Mouse (Mus musculus) frontal cortex, adult (tissue): ENCODE measurements at regions not wholly inside any gene's neighbourhood (a gene's known extent, or its start where the extent isn't known, plus 50 kb on each side); places are given as distances from the start of the nearest gene placed in this dataset.
A peak's percentile ranks its signal among the peaks of the same experiment; 100 is the strongest.
"Not testable (repeated sequence)": the region's sequence is repeated elsewhere in the genome, so short reads cannot be mapped to it uniquely, and the experiment has no call there.

Experiments used
- ATAC-seq: cut with Nextera tagmentation; 2 replicates; pipeline ENCODE4 v1.9.2; 2017; ENCODE audit warnings: mild to moderate bottlenecking, moderate library complexity, mixed read lengths; ENCODE audit not compliant: low TSS enrichment

- ATAC-seq, result not testable (repeated sequence)
Measured at GRCm38 (mm10) chr1:141066830-141067229, 820.9 kb downstream of the Kcnt2 start.

DNA sequence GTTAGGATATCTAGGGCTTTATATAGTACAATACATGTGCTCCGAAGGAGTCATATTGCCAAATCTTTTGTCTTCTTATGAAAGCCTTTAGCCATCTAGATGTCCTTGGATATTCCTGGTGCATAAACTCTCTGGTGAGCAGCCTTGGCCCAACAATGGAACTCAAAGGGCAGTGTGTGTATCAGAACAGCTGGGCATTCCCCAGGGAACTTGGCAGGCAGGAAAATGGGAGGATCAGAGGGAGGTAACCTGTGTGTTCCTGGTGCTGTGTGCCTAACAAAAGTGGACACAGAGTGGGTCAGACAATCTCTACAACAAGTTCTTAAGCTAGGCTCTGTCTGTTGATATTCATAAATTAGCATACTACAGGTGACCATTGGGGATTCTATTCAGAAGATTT lies 851.6 kb downstream of the Kcnt2 start:
- ATAC-seq, result no peak

DNA sequence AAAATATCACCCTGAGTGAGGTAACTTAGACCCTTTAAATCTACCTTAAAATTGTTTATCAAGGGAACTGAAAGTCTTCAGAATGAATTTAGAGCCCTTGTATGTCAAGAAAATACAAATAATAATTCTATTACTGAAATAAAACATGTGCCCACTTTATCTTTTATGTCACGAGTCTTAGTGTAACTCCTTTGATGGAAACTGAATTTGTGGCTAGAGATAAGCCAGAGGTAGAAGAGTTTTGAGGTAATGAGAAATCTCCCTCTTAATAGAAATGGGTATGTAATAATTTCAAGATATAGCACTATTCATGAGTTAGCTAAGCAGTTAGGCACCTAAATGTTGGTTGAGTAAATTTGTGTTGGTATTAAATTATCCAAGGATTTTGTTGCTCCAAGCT lies 856.6 kb downstream of the Kcnt2 start:
- ATAC-seq, result no peak

GRCm38 (mm10) chr1:141104034-141104433 lies 858.1 kb downstream of the Kcnt2 start:
- peak; percentile 52 for ATAC-seq

GRCm38 (mm10) chr1:141104633-141105032 lies 858.7 kb downstream of the Kcnt2 start:
- ATAC-seq, result no peak

DNA sequence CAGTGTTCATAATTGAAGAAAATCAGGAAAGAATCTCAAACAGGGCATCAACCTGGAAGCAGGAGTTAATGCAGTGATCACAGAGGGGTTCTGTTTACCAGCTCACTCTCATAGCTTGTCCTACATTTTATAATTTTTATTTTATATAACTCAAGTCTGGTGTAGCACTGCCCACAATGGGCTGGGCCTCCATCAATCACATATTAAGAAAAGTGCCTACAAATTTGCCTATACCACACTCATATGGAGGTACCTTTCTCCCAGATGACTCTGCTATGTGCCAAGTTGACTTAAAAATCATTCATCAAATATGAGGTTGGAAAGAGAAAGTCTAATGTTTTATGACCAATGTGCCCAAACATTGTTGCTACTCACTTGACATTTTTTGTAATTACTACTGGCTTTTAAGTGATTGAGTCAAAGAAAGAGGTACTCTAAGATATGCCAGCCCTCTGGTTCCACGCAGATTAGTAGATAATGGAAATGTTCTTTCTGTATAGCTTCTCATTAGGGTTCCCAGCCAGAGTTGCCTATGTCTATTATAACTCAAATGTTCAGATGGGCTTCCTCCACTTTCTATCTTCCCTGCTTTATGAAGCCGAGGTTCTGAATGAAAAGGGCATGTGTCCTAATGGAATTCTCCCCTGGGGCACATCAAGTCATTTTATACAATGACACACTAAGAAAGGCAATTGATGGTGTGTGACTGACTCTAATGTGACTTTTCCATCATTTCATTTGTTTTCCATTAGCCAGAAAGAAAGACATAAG lies 891.0 kb downstream of the Kcnt2 start:
- no peak for ATAC-seq

- not testable (repeated sequence) for ATAC-seq
Measured at GRCm38 (mm10) chr1:141140157-141140556, 894.2 kb downstream of the Kcnt2 start.

- ATAC-seq, result no peak
Measured at GRCm38 (mm10) chr1:141145759-141146158, 899.8 kb downstream of the Kcnt2 start.

DNA sequence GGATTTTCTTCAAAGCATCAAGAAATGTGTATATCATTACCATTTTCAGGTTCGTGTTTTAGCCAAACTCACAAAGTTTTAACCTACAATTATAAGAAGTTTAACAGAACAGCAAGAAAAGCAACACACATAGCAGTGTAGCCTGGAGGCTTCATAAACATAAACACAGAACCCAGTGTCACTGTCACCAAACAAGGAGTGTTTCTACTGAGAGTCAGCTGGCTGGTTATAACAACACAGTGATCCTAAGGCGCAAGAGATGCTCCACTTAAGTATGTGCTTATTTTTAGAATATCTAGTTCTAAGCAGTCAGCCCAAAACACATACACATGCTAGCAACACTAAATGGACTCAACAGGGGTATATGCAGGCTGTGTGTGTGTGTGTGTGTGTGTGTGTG lies 903.9 kb downstream of the Kcnt2 start:
- no peak for ATAC-seq

DNA sequence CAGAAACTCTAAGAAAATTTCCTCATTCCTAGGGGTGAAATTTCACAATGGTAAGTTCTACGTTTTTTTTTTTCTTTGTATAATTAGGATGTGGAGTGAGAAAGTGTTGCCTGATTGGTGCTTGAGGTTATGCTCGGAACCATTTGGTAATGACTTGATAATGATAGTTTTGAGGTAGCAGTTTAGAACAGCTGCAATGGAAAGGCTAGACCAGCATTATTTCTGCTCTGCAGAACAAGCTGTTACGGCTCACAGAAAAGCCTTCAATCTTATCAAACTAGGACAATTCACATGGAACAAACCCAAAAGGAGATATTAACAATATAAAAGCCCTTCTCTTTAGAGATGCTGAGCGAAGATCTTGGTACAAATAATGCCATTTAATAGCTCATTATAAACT lies 908.6 kb downstream of the Kcnt2 start:
- ATAC-seq, result no peak

GRCm38 (mm10) chr1:141161772-141162171 lies 915.8 kb downstream of the Kcnt2 start:
- no peak for ATAC-seq
